Mouse (Mus musculus) limb, embryonic 12.5 days (tissue): ENCODE results near the gene Mpv17l2. TPM values are rescaled to one million over a fixed set of nuclear protein-coding genes. Genes with fewer than 3 reads are reported as not detected.
A peak's percentile ranks its signal among the peaks of the same experiment; 100 is the strongest.

ENCODE experiments used
- ATAC-seq: fragments of 200-750 bp; cut with Nextera tagmentation; 2 replicates; pipeline ENCODE4 v1.8.0; 2017; ENCODE audit warnings: low read depth, moderate TSS enrichment; ENCODE audit not compliant: insufficient number of reproducible peaks, insufficient read depth, low FRiP score, low TSS enrichment
- H3K27ac ChIP-seq: fragments of 300-500 bp; sonication (generic); 2 replicates; pipeline ENCODE4 v1.5.1; 2016; ENCODE audit warnings: mild to moderate bottlenecking, moderate library complexity
- H3K27me3 ChIP-seq: fragments of 300-500 bp; sonication (generic); 2 replicates; pipeline ENCODE4 v1.6.1; 2016; ENCODE audit warnings: mild to moderate bottlenecking, moderate library complexity
- H3K36me3 ChIP-seq: fragments of 300-500 bp; sonication (generic); 2 replicates; pipeline ENCODE4 v1.6.1; 2016; ENCODE audit warnings: mild to moderate bottlenecking, moderate library complexity
- H3K4me1 ChIP-seq: fragments of 300-500 bp; sonication (generic); replicated peaks from 2 replicates; pipeline ENCODE4 v1.6.1; 2016
- H3K4me2 ChIP-seq: fragments of 300-500 bp; sonication (generic); 2 replicates; pipeline ENCODE4 v1.6.1; 2016; ENCODE audit warnings: mild to moderate bottlenecking, moderate library complexity
- H3K4me3 ChIP-seq: fragments of 300-500 bp; sonication (generic); replicated peaks from 2 replicates; pipeline ENCODE4 v1.5.1; 2016; ENCODE audit warnings: mild to moderate bottlenecking
- H3K9ac ChIP-seq: fragments of 300-500 bp; sonication (generic); replicated peaks from 2 replicates; pipeline ENCODE4 v1.6.1; 2016; ENCODE audit warnings: mild to moderate bottlenecking, moderate library complexity
- H3K9me3 ChIP-seq: fragments of 300-500 bp; sonication (generic); 2 replicates; pipeline ENCODE4 v1.6.1; 2016; ENCODE audit warnings: mild to moderate bottlenecking, moderate library complexity
- WGBS: fragments of 180-500 bp; shearing (Covaris S2); methylation state at CpG from one replicate; pipeline ENCODE4 v1.1.7; 2016; 5-methylcytosine and 5-hydroxymethylcytosine counted together
- polyA plus RNA-seq: library from polyadenylated mRNA; unstranded; fragments of >200 nt; fragmentation: Nextera tagmentation; extraction: Ambion mirVana; gene quantifications from 2 replicates; pipeline ENCODE4 v1.2.1, GENCODE M21; 2016

Mpv17l2 gene
- polyA plus RNA-seq, 1 experiment from 2014 or later = 25.8 TPM

DNA sequence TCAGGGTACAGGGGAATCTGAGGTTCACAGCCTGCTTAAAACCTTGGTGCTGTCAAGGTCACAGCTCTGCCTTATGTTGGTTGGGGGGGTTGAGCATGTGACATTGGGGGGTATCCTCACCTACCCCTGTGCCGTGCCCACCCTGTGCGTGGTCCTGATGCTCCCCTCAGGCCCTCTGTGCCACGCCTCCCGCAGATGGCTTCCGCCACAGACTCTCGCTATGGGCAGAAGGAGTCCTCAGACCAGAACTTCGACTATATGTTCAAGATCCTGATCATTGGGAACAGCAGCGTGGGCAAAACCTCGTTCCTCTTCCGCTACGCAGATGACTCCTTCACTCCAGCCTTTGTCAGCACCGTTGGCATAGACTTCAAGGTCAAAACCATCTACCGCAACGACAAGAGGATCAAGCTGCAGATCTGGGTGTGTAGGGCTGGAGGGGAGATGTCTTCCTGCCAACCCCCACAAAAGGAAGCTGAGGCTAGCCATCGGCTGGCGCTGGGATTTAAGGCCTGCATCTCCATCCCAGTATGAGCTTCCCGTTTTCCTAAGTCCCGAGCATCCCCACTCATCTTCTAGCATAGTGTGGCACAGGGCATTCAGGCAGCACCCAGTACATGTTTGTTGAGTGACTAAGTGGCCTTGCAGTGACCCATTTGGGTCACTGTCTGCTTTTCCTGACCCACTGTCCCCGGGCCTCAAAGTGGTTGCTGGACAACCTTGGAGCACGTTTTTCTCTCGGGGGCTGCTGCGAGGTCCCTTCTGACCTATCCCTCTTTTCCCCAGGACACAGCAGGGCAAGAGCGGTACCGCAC lies 4.9 kb downstream of the Mpv17l2 start:
- H3K4me1 ChIP-seq = peaks cover 47% of the 10 kb centered on the region
- H3K4me2 ChIP-seq = peak overlapping the region; percentile 96
- no peak for ATAC-seq
- H3K27ac ChIP-seq = no peak overlapping the region
- H3K9me3 ChIP-seq = no peaks in the 10 kb centered on the region
- peaks cover 26% of the 10 kb centered on the region for H3K36me3 ChIP-seq
- 80% methylated on average over 24 of the region's 24 CpGs for WGBS
- peak overlapping the region; percentile 79; the same call in 1 of the 2 replicates for H3K9ac ChIP-seq
- H3K27me3 ChIP-seq = no peaks in the 10 kb centered on the region
- H3K4me3 ChIP-seq = peak overlapping the region; percentile 69

DNA sequence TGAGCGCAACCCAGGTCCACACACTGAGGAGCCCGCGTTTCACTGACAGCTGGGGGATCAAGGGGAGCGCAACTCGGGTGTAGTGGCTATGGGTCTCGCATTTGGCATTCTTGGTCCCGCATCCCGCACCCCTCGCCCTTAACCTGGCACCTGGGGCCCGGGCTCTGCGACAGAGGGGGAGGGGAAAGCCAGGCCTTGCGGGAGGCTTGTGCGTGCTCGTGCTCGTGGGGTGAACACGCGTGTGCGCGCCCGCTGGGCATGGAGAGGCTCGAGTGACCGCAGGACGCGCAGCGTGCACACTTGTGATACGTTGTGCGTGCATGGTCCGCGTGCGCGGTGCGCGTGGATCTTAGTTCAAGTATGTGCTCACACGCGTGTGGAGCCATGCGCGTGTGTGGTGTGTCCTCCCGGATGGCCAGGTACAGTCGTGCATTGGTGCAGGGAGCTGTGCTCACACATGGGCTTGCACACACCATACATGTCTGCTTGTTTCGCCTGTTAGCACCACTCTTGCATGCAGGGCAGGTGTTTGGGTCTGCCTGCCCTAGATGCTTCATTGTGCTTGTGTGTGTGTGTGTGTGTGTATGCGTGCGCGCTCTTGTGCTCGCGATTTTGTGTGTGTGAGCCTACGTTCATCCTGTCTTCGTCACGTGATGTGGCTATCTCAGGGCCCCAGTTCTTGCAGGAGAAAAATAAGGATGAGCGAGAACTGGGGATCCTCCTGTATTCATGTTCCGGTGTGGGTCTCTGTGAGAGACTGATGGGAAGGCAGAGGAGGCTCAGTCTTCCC lies 5.7 kb downstream of the Mpv17l2 start:
- no peaks in the 10 kb centered on the region for H3K27me3 ChIP-seq
- H3K9ac ChIP-seq = peak overlapping the region; percentile 79
- H3K27ac ChIP-seq = peak overlapping the region; percentile 72
- WGBS = 16% methylated on average over 50 of the region's 50 CpGs
- peak overlapping the region; percentile 96 for H3K4me2 ChIP-seq
- H3K4me3 ChIP-seq = peak overlapping the region; percentile 69
- H3K36me3 ChIP-seq = peaks cover 26% of the 10 kb centered on the region
- ATAC-seq = peak; percentile 34
- H3K4me1 ChIP-seq = peaks cover 42% of the 10 kb centered on the region
- no peaks in the 10 kb centered on the region for H3K9me3 ChIP-seq

DNA sequence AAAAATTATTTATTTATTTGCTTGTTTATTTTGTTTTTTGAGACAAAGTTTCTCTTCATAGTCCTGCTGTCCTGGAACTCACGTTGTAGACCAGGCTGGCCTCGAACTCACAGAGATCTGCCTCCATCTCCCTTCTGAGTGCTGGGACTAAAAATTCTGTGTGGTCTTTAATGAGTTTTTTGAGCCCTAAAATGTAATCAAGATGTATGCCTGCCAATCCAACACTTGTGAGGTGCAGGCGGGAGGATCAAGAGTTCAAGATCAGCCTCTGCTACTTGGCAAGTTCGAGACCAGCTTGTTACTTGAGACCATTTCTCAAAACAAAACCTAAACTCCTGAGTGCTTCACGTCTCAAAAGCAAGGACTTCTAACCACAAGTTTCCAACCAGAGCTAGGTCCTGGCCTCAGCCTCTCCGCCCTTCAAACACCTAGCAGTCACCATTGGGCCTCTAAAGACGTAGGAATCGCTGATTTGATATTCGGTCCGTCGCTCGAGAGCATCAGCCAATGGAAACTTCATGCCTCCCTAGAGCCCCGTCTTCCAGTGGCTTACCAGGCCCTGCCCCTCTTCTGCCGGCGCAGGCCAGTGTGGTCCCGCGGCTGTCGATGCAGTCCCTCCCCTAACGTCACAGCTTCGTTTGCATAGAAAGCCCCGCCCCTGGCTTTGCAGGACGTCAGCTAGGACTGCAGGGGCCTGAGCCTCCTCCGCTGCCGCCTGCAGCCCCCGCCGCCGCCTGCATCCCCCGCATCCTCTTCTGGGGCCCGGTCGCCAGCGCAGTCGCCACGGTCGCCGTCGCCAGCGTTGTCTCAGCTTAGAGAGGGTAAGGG lies 6.5 kb downstream of the Mpv17l2 start, which contains the start of gene Rab3a:
Rab3a (plus strand) TSS at position 637 of the 828 bp plus-strand sequence.
- Histone ChIP-seq H3K9me3 (no peaks in the 10 kb centered on the region), H3K4me1 (peaks cover 34% of the 10 kb centered on the region), H3K4me2 (peak within 1 kb of the TSS; percentile 96), H3K27ac (peak within 1 kb of the TSS; percentile 82), H3K4me3 (peak within 1 kb of the TSS; percentile 69), H3K9ac (peak within 1 kb of the TSS; percentile 79), H3K36me3 (peaks cover 26% of the 10 kb centered on the region), H3K27me3 (peaks cover 6% of the 10 kb centered on the region)
- peak; percentile 97 for ATAC-seq
- 8% methylated on average over 37 of the region's 37 CpGs for WGBS

- H3K4me2 ChIP-seq = peak overlapping the region; percentile 43
- peaks cover 17% of the 10 kb centered on the region for H3K27me3 ChIP-seq
- peaks cover 31% of the 10 kb centered on the region for H3K4me1 ChIP-seq
- 15% methylated on average over 21 of the region's 21 CpGs for WGBS
- H3K9ac ChIP-seq = 0 out of 2 replicates have a peak overlapping the region, but pooled peaks have one; percentile 1
- no peaks in the 10 kb centered on the region for H3K9me3 ChIP-seq
- peaks cover 21% of the 10 kb centered on the region for H3K36me3 ChIP-seq
- H3K27ac ChIP-seq = peak overlapping the region; percentile 82
- H3K4me3 ChIP-seq = no peak overlapping the region; the same call in 1 of the 2 replicates
- ATAC-seq = no peak
Observed at GRCm38 (mm10) chr8:70753151-70753550, 7.6 kb downstream of the Mpv17l2 start.

DNA sequence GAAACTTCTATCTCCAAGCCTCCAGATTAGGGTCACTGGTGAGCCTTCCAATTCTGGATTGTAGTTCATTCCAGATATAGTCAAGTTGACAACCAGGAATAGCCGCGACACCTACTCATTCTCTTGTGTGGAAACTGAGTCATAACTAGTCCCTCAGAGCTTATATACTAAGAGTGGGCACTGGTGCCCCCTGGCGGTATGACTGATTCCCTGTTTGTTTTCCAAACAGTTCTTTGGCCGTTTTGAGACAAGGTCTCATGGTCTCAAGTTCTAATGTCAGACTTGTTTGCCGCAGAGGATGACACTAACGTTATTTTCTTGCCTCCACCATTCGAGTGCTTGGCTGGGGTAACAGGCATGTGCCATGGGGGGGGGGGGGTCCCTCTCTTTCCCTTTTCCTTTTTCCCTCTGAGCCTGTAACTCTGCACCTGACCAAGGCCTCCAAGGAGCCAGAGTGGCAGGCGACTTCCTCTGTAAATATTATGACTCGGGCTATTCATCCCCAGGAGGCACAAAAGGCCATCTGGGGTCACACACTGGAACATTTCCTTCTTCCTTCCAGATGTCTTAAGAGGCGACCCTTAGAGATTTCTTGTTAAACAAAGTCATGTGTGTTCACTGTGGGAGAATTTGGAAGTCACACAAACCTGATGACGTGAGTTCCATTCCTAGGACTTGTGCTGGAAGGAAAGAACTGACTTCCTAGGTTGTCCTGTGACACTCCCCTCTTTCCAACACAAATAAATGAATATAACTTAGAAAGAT lies 8.6 kb downstream of the Mpv17l2 start:
- no peaks in the 10 kb centered on the region for H3K9me3 ChIP-seq
- peaks cover 27% of the 10 kb centered on the region for H3K27me3 ChIP-seq
- H3K4me1 ChIP-seq = peaks cover 31% of the 10 kb centered on the region
- H3K9ac ChIP-seq = no peak overlapping the region
- H3K4me3 ChIP-seq = 0 out of 2 replicates have a peak overlapping the region, but pooled peaks have one; percentile 9
- peak overlapping the region; percentile 82 for H3K27ac ChIP-seq
- no peak for ATAC-seq
- peaks cover 11% of the 10 kb centered on the region for H3K36me3 ChIP-seq
- WGBS = 20% methylated on average over 11 of the region's 11 CpGs
- peak overlapping the region; percentile 43 for H3K4me2 ChIP-seq

DNA sequence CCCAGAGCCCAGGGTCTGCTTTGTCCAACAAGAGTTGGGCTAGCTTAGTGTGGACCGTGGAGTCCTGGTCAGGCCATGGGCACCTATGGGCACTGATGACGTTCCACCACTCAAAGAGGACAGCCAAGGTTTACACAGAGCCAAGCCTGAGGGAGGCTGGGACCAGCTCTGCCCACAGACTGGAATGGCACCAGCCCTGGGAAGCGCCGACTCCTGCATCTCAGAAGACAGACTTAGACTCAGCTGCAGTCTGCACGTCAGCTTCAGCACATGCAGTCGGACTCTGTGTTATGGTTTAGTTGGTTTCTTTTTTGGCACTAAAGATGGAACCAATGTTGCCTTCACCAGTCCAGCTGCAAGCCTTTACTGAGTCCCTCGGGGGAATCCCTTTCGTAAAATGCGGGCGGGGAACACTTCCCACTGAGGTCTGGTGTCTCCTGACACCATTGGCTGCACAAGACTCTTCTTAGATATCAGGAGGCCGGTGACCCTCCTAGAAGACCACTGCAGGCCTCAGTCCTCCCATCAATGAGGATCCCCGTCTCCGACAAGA lies 10.5 kb downstream of the Mpv17l2 start:
- 83% methylated on average over 13 of the region's 13 CpGs for WGBS
- H3K4me3 ChIP-seq = no peak overlapping the region
- H3K36me3 ChIP-seq = no peaks in the 10 kb centered on the region
- ATAC-seq = no peak
- no peaks in the 10 kb centered on the region for H3K9me3 ChIP-seq
- H3K4me1 ChIP-seq = peaks cover 25% of the 10 kb centered on the region
- peaks cover 47% of the 10 kb centered on the region for H3K27me3 ChIP-seq
- no peak overlapping the region for H3K27ac ChIP-seq
- H3K4me2 ChIP-seq = no peak overlapping the region
- H3K9ac ChIP-seq = no peak overlapping the region

DNA sequence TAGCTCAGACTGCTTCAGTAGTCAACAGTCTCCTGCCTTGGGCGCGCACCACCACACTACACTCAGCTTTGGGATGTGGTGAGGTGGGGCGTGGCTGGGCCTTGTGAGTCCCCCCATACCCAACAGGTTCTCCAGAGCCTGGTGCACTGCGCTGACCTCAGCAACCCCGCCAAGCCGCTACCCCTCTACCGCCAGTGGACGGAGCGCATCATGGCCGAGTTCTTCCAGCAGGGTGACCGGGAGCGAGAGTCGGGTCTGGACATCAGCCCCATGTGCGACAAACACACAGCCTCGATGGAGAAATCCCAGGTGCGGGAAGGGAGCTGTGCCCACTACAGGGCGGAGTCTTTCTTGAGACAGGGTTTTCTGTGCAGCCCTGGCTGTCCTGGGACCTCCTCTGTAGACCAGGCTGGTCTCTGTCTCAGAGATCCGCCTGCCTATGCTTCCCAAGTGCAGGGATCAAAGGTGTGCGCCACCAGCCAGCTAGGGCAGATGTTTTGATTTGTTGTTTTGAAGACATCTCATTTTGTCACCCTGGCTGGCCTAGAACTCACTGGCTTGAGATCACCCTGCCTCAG lies 11.6 kb downstream of the Mpv17l2 start:
- H3K36me3 ChIP-seq = no peaks in the 10 kb centered on the region
- no peak for ATAC-seq
- H3K27me3 ChIP-seq = peaks cover 57% of the 10 kb centered on the region
- peaks cover 22% of the 10 kb centered on the region for H3K4me1 ChIP-seq
- no peak overlapping the region for H3K4me2 ChIP-seq
- H3K4me3 ChIP-seq = no peak overlapping the region
- H3K9me3 ChIP-seq = no peaks in the 10 kb centered on the region
- 83% methylated on average over 19 of the region's 19 CpGs for WGBS
- H3K27ac ChIP-seq = no peak overlapping the region
- H3K9ac ChIP-seq = no peak overlapping the region

DNA sequence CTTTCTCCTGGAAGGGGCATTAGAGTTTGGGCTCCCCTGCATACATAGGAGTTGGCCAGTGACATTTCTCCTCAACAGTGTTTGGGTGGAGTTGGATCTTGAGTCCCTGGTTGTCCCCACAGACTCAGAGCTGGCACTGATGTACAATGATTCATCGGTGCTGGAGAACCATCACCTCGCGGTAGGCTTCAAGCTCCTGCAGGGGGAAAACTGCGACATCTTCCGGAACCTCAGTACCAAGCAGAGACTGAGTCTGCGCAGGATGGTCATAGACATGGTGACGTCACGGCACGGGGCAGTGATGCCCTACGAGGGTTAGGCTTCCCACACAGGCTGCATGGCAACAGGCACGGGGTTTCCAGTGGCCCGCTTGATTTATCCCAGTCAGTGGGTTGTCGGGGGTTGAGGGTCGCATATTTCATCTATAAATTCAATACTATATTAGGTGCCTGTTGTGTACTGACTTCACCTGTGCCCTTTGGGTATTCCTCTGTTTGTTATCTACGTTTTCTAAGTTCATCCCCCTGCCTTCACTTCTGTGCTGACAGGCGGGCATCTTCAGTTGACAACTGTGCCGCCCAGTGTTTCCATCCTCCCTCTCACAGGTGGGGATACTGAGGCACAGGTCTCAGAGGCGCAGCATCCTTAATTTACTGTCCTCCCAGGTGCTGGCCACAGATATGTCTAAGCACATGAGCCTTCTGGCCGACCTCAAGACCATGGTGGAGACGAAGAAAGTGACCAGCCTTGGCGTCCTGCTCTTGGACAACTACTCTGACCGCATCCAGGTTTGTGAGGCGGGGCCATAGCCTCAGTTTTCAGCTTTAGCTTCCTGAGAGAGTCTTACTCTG lies 12.3 kb downstream of the Mpv17l2 start:
- WGBS = 87% methylated on average over 23 of the region's 23 CpGs
- Histone ChIP-seq H3K9ac (no peak overlapping the region), H3K9me3 (no peaks in the 10 kb centered on the region), H3K27ac (no peak overlapping the region), H3K36me3 (no peaks in the 10 kb centered on the region), H3K4me2 (no peak overlapping the region), H3K4me3 (no peak overlapping the region), H3K27me3 (peaks cover 64% of the 10 kb centered on the region), H3K4me1 (peaks cover 22% of the 10 kb centered on the region)
- ATAC-seq = no peak

- WGBS = 86% methylated on average over 18 of the region's 18 CpGs
- ATAC-seq = no peak
- no peak overlapping the region for H3K9ac ChIP-seq
- no peaks in the 10 kb centered on the region for H3K36me3 ChIP-seq
- no peaks in the 10 kb centered on the region for H3K9me3 ChIP-seq
- H3K4me3 ChIP-seq = no peak overlapping the region
- no peak overlapping the region for H3K4me2 ChIP-seq
- peaks cover 18% of the 10 kb centered on the region for H3K4me1 ChIP-seq
- H3K27ac ChIP-seq = no peak overlapping the region
- peaks cover 75% of the 10 kb centered on the region for H3K27me3 ChIP-seq
Observed at GRCm38 (mm10) chr8:70747211-70747890, 13.4 kb downstream of the Mpv17l2 start.
